Mouse (Mus musculus) limb, embryonic 10.5 days (tissue): ENCODE data around the gene Midn. TPM values are rescaled to one million over a fixed set of nuclear protein-coding genes. Genes with fewer than 3 reads are reported as not detected.
A peak's percentile ranks its signal among the peaks of the same experiment; 100 is the strongest.

Experiments used
- DNase-seq: peaks from one replicate; pipeline ENCODE4 v3.0.0-alpha.2; 2017; ENCODE audit warnings: low spot score
- H3K27ac ChIP-seq: fragments of 300-500 bp; sonication (generic); 2 replicates; pipeline ENCODE4 v1.5.1; 2016; ENCODE audit warnings: mild to moderate bottlenecking
- H3K27me3 ChIP-seq: fragments of 300-500 bp; sonication (generic); 2 replicates; pipeline ENCODE4 v1.6.1; 2016; ENCODE audit warnings: low read depth, mild to moderate bottlenecking; ENCODE audit not compliant: poor library complexity, severe bottlenecking
- H3K36me3 ChIP-seq: fragments of 300-500 bp; sonication (generic); 2 replicates; pipeline ENCODE4 v1.6.1; 2016; ENCODE audit warnings: mild to moderate bottlenecking, moderate library complexity
- H3K4me1 ChIP-seq: fragments of 300-500 bp; sonication (generic); 2 replicates; pipeline ENCODE4 v1.6.1; 2016
- H3K4me3 ChIP-seq: fragments of 300-500 bp; sonication (generic); 2 replicates; pipeline ENCODE4 v1.5.1; 2016; ENCODE audit warnings: mild to moderate bottlenecking, moderate library complexity
- H3K9me3 ChIP-seq: fragments of 300-500 bp; sonication (generic); replicated peaks from 2 replicates; pipeline ENCODE4 v1.6.1; 2016; ENCODE audit warnings: mild to moderate bottlenecking
- WGBS: fragments of 180-500 bp; shearing (Covaris S2); methylation state at CpG from one replicate; pipeline ENCODE4 v1.1.7; 2016; 5-methylcytosine and 5-hydroxymethylcytosine counted together
- polyA plus RNA-seq: library from polyadenylated mRNA; unstranded; fragments of >200 nt; fragmentation: Nextera tagmentation; extraction: Ambion mirVana; gene quantifications from 2 replicates; pipeline ENCODE4 v1.2.1, GENCODE M21; 2016

Gene Midn
- polyA plus RNA-seq, 1 experiment from 2014 or later: 26.2 TPM

DNA sequence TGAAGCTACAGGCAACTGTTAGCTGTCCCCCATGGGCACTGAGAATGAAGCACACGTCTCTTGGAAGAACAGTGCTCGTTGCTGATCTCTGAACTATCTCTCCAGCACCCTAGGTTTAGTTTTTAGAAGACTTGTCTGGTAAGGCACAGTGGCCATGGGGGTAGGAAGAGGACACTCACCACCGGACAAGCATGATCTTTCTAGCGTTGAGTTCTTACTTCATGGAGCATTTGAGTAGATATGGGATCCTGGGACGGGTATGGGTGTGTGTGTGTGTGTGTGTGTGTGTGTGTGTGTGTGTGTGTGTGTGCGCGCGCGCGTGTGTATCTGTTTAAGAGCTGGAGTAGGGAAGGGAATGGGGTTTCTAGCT, 7.4 kb upstream of the Midn start, which contains the start of gene Cbarp:
Cbarp (minus strand) TSS at position 170 of the 370 bp plus-strand sequence.
- WGBS: 71% methylated on average over 10 of the region's 10 CpGs
- no peak for DNase-seq
- peaks cover 76% of the 10 kb centered on the region for H3K4me1 ChIP-seq

DNA sequence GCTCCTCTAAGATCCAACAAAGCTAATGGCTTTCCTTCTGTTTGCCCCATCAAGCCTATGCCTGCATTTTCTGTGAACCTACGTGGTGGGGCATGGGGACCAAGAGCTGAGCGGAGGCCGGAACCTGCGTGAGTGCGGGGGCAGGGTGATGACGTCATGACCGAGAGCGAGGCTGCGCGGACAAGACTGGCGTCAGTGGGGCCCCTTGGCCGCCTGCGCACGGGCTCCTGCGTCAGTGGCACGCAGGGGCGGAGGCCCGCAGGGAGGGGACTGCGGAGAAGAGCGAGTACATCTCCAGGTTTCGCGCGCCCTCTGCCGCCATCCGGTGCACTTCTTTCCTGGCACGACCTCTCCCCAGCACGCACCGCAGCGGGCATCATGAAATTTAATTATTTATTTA, 6.8 kb upstream of the Midn start:
- H3K36me3 ChIP-seq: peaks cover 34% of the 10 kb centered on the region
- peaks cover 80% of the 10 kb centered on the region for H3K4me1 ChIP-seq
- H3K4me3 ChIP-seq: peak overlapping the region; percentile 93
- H3K9me3 ChIP-seq: no peaks in the 10 kb centered on the region
- DNase-seq: peak; percentile 94
- WGBS: under 1% methylated on average over 29 of the region's 29 CpGs
- peaks cover 44% of the 10 kb centered on the region for H3K27me3 ChIP-seq
- H3K27ac ChIP-seq: peak overlapping the region; percentile 88

More for the DNA sequence above, 7.4 kb upstream of the Midn start, which contains the start of gene Cbarp:
- Histone ChIP-seq H3K4me3 (peak within 1 kb of the TSS; percentile 93), H3K36me3 (peaks cover 34% of the 10 kb centered on the region), H3K27me3 (peaks cover 50% of the 10 kb centered on the region), H3K27ac (peak within 1 kb of the TSS; percentile 88), H3K9me3 (0 out of 2 replicates have a peak, but pooled peaks cover 2% of the 10 kb centered on the region)

DNA sequence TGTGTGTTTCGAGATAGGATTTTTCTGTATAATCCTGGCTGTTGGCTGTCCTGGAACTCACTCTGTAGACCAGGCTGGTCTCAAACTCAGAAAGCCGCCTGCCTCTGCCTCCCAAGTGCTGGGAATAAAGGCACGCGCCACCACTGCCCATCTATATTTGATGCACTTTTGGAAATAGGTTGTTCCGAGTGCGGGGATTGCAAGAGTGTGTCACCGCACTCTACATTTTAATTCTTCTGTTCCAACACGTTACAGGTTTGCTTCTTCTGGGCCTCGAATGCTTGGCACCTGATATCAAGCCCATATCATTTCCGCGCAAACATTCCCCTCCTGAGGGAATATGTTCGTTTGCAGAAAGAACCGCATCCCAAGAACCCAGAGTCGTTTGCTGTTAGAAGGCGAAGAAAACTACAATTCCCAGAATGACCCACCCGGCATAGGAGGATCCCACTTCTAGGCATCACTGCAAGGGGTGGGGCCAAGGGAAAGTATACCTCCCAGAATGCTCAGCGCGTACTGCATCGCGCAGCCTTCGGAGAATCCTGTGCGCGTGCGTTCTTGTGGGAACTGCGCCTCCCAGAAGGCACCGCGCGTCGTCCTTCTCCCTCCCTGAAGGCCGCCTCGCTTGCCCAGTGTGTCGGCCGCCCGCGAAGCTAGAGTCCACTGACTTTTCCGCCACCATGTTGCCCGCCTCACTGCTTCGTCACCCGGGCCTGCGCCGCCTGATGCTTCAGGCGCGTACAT, 6.1 kb upstream of the Midn start:
- WGBS: 2% methylated on average over 43 of the region's 43 CpGs
- peaks cover 80% of the 10 kb centered on the region for H3K4me1 ChIP-seq
- H3K36me3 ChIP-seq: peaks cover 38% of the 10 kb centered on the region
- peak; percentile 92 for DNase-seq
- H3K9me3 ChIP-seq: no peaks in the 10 kb centered on the region
- peak overlapping the region; percentile 93 for H3K4me3 ChIP-seq
- peaks cover 36% of the 10 kb centered on the region for H3K27me3 ChIP-seq
- H3K27ac ChIP-seq: peak overlapping the region; percentile 88

GRCm38 (mm10) chr10:80142530-80142925, 5.5 kb upstream of the Midn start:
- Histone ChIP-seq H3K9me3 (no peaks in the 10 kb centered on the region), H3K4me1 (peaks cover 80% of the 10 kb centered on the region), H3K36me3 (peaks cover 38% of the 10 kb centered on the region), H3K27ac (peak overlapping the region; percentile 88), H3K27me3 (peaks cover 31% of the 10 kb centered on the region), H3K4me3 (peak overlapping the region; percentile 93)
- no peak for DNase-seq
- 0% methylated on average over 15 of the region's 15 CpGs for WGBS

GRCm38 (mm10) chr10:80143664-80144063, 4.4 kb upstream of the Midn start:
- Histone ChIP-seq H3K9me3 (no peaks in the 10 kb centered on the region), H3K27me3 (peaks cover 19% of the 10 kb centered on the region), H3K4me3 (peak overlapping the region; percentile 93), H3K36me3 (peaks cover 45% of the 10 kb centered on the region), H3K4me1 (peaks cover 75% of the 10 kb centered on the region), H3K27ac (no peak overlapping the region)
- 94% methylated on average over 7 of the region's 7 CpGs for WGBS
- no peak for DNase-seq

- WGBS: 93% methylated on average over 12 of the region's 12 CpGs
- Histone ChIP-seq H3K27me3 (peaks cover 14% of the 10 kb centered on the region), H3K9me3 (no peaks in the 10 kb centered on the region), H3K4me1 (peaks cover 70% of the 10 kb centered on the region), H3K36me3 (peaks cover 45% of the 10 kb centered on the region), H3K4me3 (peak overlapping the region; percentile 93; the same call in 1 of the 2 replicates), H3K27ac (0 out of 2 replicates have a peak overlapping the region, but pooled peaks have one; percentile 14)
- DNase-seq: no peak
Measured at GRCm38 (mm10) chr10:80144159-80144558, 3.9 kb upstream of the Midn start.

- Histone ChIP-seq H3K27me3 (0 out of 2 replicates have a peak, but pooled peaks cover 6% of the 10 kb centered on the region), H3K9me3 (no peaks in the 10 kb centered on the region), H3K4me3 (peak overlapping the region; percentile 93), H3K36me3 (peaks cover 50% of the 10 kb centered on the region), H3K4me1 (peaks cover 63% of the 10 kb centered on the region), H3K27ac (0 out of 2 replicates have a peak overlapping the region, but pooled peaks have one; percentile 14)
- 79% methylated on average over 20 of the region's 20 CpGs for WGBS
- DNase-seq: peak; percentile 81
Measured at GRCm38 (mm10) chr10:80144864-80145838, 2.9 kb upstream of the Midn start.

GRCm38 (mm10) chr10:80145896-80146295, 2.2 kb upstream of the Midn start:
- Histone ChIP-seq H3K27ac (no peak overlapping the region), H3K27me3 (no peaks in the 10 kb centered on the region), H3K36me3 (peaks cover 57% of the 10 kb centered on the region), H3K9me3 (no peaks in the 10 kb centered on the region), H3K4me1 (peaks cover 59% of the 10 kb centered on the region), H3K4me3 (peak overlapping the region; percentile 93; the same call in 1 of the 2 replicates)
- no peak for DNase-seq
- WGBS: 87% methylated on average over 6 of the region's 6 CpGs

DNA sequence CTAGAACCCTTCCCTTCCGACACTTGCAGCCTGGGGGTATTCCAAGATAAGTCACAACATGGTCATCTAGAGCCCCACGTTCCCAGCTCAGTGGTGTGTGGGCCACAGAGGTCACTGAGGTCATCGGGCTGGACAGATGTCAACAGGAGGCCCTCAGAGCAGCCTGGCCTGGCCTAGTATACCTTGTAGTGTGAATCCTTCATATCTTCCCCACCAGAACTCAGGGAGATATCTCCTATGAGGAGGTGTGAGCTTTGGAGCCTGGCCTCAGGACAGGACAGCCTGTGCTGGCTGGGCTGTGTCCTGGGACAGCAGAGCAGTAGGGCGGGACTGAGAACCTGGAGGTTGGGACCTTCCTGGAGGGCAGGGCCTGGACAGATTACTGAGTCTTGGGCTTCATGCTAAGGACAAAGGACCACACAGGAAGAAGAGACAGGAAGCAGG, 1.5 kb upstream of the Midn start:
- peak overlapping the region; percentile 93 for H3K4me3 ChIP-seq
- no peaks in the 10 kb centered on the region for H3K27me3 ChIP-seq
- H3K4me1 ChIP-seq: peaks cover 52% of the 10 kb centered on the region
- H3K36me3 ChIP-seq: peaks cover 64% of the 10 kb centered on the region
- H3K27ac ChIP-seq: peak overlapping the region; percentile 43; the same call in 1 of the 2 replicates
- DNase-seq: no peak
- no peaks in the 10 kb centered on the region for H3K9me3 ChIP-seq
- 77% methylated on average over 4 of the region's 4 CpGs for WGBS

DNA sequence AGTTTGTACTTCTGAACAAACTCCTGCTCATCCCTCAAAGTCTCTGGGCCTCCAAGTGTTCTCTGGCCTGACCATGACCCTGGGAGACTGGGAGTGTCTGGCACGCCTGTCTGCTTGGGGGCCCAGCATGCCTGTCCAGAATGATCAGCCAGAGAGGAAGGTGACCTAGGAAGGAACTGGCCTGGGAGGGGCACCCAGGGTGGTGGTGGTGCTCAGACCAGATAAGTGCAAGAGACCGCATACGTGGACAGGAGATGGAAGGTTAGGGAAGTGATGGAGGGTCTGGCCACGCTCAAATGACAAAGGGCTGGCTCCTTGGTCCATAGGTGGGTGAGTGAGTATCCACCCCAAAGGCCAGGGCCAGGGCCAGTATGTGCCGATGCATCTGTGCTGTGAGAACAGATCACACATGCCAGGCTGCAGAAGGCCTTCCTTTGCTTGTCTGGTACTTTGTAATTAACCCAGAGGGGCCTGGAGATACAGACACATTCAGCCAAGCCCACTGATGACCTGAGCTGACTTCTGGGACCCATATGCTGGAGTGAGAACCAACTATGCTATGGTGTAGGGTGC, 840 bp upstream of the Midn start:
- Histone ChIP-seq H3K4me3 (peak overlapping the region; percentile 93), H3K27me3 (no peaks in the 10 kb centered on the region), H3K36me3 (peaks cover 71% of the 10 kb centered on the region), H3K9me3 (no peaks in the 10 kb centered on the region), H3K4me1 (peaks cover 51% of the 10 kb centered on the region), H3K27ac (peak overlapping the region; percentile 100)
- DNase-seq: no peak
- 75% methylated on average over 5 of the region's 5 CpGs for WGBS

- H3K9me3 ChIP-seq: no peaks in the 10 kb centered on the region
- under 1% methylated on average over 57 of the region's 57 CpGs for WGBS
- H3K36me3 ChIP-seq: peaks cover 81% of the 10 kb centered on the region
- H3K27me3 ChIP-seq: no peaks in the 10 kb centered on the region
- peaks cover 54% of the 10 kb centered on the region for H3K4me1 ChIP-seq
- peak; percentile 96 for DNase-seq
- peak overlapping the region; percentile 100 for H3K27ac ChIP-seq
- H3K4me3 ChIP-seq: peak overlapping the region; percentile 93
Measured at GRCm38 (mm10) chr10:80148610-80149290, 678 bp downstream of the Midn start.
